Mouse (Mus musculus) cerebellum, postnatal 10 days (tissue): Measurements from ENCODE around the gene Cbl.

ENCODE experiments used
- DNase-seq, 2 experiments: peaks; one replicate each; pipeline ENCODE4 v3.0.0; 2021; ENCODE audit warnings: mixed read lengths in 2 of 2

Gene Cbl

DNA sequence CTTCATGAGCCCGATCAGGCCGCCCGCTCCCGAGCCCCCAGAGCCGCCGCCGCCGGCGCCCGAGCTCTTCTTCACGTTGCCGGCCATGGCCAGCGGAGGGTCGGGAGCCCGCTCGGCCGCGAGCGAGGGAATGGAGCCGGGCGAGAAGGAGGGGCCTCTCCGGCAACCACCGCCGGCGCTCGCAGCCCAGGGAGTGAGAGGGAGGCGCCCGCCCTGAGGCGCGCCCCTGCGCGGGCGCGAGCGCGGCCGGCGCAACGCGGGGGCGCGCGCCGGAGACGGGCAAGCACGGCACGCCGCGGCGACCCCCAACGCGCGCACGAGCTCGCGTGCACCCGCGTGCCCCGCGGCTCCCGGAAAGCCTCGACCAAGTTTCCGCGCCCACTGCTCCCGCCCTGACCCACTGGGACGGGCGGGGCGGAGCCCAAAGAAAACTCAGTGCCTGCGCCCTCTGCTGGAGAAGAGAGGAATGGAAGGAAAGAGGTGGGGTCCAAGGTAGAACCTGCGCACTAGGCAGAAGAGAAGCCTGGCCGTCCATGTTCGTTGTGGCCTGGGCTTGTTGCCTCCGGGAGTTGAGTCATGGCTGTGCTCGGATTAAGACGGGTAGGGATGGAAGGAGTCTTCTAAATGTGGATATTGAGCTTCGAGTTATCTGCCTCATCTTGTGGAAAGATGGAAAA lies at the start of gene Cbl:
Gene Cbl, minus strand, starts transcription at position 248 of the 677 bp plus-strand sequence.
- peak; percentile 99 for DNase-seq

DNA sequence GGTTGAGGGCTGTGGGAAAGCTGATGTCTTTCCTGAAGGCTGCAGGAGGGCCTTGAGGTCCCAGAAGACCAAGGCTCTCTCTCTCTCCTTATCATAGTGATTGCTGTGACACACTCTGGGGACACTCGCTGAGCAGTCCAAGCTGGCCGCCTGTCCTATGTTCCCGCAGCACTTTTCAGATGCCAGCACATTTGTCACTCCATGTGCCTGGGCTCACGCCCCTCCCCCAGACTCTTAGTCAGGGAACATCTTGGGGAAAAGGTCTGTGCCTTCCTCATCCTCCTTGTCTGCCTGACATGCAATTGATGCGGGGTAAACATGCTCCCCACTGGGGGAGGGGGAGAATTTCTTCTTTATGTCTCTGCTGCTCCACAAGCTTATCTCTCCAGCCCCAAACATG lies 49.3 kb upstream of the Cbl start:
- no peak for DNase-seq

- no peak for DNase-seq
Measured at GRCm38 (mm10) chr9:44269973-44270372, 36.1 kb upstream of the Cbl start.

DNA sequence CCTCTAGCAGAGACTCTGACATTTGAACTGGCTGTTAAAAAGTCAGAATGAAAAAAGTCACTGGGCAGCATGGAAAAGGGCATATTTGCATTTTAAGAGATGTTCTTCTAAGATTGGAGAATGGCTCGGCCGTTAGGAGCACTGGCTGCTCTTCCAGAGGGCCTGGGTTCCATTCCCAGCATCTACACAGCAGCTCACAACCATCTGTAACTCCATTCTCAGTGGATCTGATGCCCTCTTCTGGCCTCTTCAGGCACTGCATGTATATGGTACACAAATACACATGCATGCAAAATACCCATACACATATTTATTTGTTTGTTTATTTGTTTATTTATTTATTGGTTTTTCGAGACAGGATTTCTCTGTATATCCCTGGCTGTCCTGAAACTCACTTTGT lies 35.2 kb upstream of the Cbl start:
- peak; percentile 46 to 61 for DNase-seq

DNA sequence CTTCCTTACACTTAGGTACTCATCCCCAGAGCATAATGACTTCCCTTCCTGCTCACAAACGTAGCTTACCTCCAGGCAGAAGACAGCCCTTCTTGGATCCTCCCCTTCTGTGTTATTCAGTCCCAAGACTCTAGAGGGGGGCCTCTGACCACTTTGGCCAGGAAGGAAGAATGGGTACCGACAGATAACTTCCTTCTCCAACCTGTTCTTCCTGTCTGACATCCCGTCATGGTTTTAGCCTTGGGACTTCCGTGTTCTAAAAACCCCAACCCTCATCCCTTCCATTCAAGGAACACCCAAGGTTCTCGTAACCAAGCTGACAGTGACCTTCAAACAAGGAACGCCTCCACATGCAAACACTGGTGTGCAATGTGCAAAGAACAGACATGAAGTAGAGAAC lies 34.6 kb upstream of the Cbl start, which contains the start of gene Nlrx1:
Gene Nlrx1, minus strand, starts transcription at position 168 of the 400 bp plus-strand sequence.
- DNase-seq, result no peak

DNA sequence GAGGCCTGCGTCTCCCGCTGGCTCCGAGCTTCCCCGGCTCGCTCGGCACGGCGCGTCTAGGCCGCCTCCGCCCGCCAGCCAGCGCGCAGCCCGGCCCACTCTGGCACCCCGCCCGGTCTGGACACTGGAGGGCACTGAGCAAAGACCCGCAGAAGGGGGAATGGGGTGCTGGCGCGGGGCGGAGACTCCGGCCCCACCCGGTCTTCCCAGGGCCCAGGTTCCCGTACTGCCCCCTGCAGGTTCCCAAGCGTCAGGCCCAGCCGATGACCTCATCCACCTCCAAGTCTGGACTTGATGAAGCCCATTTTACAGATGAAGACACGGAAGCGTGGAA lies 34.1 kb upstream of the Cbl start:
- peak; percentile 91 to 92 for DNase-seq

GRCm38 (mm10) chr9:44267319-44268026 lies 33.6 kb upstream of the Cbl start:
- DNase-seq, result peak in 1 of 2 experiments; percentile 32

DNA sequence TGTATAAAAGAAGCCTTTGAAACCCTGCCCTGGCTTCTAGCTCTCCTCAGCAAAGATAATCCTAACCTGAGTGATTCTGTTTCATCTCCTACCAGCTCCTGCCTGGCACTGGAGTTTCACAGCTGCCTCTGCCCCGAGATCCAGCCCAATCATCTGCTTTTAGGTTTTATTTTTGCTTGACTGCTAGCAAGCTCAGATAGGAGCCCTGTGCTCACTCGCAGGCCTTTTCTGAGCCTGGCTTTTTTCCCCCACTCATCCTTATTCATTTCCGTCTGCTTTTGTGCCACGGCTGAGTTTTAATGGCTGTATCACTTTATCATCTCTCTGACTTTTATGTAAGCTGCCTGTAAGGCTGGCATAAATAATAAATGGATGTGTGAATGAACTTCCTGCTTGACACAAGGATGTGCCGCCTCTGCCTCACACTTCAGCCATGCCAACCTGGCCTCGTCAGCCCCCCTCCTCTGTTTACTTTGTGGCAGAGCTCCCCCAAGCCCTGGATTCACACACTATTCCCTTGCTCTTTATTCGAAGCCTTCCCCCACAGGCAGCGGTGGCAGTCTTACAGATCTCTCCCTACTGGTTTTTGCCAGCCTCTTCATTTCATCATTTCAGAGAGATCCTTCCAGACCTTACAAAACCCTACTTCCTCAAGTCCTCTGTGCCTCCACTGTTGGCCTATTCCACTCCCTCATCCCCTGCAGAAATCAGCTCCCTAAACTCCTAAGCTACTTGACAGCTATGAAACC lies 32.8 kb upstream of the Cbl start:
- DNase-seq, result no peak

- DNase-seq, result no peak
Measured at GRCm38 (mm10) chr9:44261388-44261787, 27.5 kb upstream of the Cbl start.

- DNase-seq, result no peak
Measured at GRCm38 (mm10) chr9:44259014-44259413, 25.2 kb upstream of the Cbl start.

GRCm38 (mm10) chr9:44256213-44256612 lies 22.4 kb upstream of the Cbl start:
- no peak for DNase-seq

GRCm38 (mm10) chr9:44255136-44255521 lies 21.3 kb upstream of the Cbl start:
- peak; percentile 35 to 40 for DNase-seq

- DNase-seq, result peak; percentile 32 to 38
Measured at GRCm38 (mm10) chr9:44254508-44255135, 20.8 kb upstream of the Cbl start.

DNA sequence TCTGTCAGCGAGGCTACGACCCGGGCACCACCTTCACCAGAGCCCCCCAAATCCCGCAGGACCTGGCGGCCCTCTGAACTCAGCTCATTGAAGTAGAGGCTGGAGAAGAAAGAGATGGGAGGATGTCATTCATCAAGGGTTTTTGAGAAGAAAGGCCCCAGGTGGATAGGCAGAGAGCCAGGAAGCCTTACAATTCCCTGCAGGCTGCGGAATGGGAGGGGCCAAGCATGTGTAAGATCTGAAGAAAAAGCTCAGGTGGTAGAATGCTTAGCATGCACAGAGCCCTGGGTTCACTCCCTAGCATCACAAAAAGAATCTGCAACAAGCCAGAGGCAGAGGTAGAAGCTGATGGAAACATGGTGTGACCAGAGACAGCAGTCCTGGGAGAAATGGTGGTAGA lies 19.6 kb upstream of the Cbl start:
- no peak for DNase-seq

- DNase-seq, result no peak
Measured at GRCm38 (mm10) chr9:44251314-44251713, 17.5 kb upstream of the Cbl start, which contains the start of gene Pdzd3. TSS of gene Pdzd3 (minus strand) at chr9:44251471.

DNA sequence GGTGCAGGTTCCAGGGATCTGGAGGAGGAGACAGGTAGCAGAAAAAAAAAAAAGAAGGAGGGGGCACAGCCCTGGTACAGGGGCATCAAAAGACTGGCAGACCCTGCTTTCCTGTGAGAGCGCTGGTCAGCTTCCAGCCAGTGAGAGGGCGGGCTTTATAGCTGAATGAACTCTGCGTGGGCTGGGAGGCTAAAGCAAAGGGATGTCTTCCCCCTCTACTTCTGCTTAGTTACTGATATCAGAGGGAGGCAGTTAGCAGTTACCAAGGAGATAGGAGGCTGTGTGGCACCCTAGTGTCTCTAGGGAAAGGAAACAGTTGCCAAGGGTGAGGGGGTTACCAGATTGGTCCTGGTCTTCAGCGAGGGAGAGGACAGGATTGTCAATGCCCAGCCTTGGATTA lies 16.6 kb upstream of the Cbl start:
- DNase-seq, result peak; percentile 38 to 46

GRCm38 (mm10) chr9:44249181-44250146 lies 15.6 kb upstream of the Cbl start:
- DNase-seq, result peak; percentile 53 to 69

GRCm38 (mm10) chr9:44247907-44248306 lies 14.1 kb upstream of the Cbl start:
- no peak for DNase-seq

- no peak for DNase-seq
Measured at GRCm38 (mm10) chr9:44243621-44244020, 9.8 kb upstream of the Cbl start.

DNA sequence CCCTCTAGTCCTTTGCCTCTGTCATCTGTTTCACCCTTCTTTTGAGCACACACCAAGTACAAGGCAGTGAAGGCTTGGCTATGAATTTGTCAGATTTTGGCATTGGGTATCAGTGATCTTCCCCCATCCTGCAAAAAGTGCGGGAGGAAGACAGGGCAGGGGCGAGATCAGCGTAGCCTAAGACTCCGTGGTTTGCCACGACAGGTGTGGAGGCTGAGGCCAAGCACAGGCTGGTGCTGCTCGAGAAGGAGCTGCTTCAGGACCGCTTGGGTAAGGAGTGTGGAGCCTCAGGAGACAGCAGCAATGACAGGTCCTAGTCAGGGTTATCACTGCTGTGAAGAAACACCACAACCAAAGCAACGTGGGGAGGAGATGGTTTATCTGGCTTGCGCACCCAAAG lies 7.6 kb upstream of the Cbl start:
- no peak for DNase-seq

GRCm38 (mm10) chr9:44240911-44241310 lies 7.1 kb upstream of the Cbl start:
- no peak for DNase-seq

- no peak for DNase-seq
Measured at GRCm38 (mm10) chr9:44240399-44240798, 6.5 kb upstream of the Cbl start, which contains the start of gene Ccdc153. TSS of gene Ccdc153 (plus strand) at chr9:44240676.
